Mouse (Mus musculus): Measurements from ENCODE around the gene Fam166b. TPM values are rescaled to one million over a fixed set of nuclear protein-coding genes. Genes with fewer than 3 reads are reported as not detected.

The Fam166b gene
- total and polyA plus RNA-seq, 2 experiments from 2014 or later = 1.6 to 2.8 TPM

GRCm38 (mm10) chr4:43442044-43442443, 13.1 kb upstream of the Fam166b start:
- ATAC-seq (ENCODE audit: low FRiP score) (peak; percentile 96), DNase-seq (ENCODE audit: low spot score) (peak; percentile 100)
- no peaks in the 10 kb centered on the region; the same call in 1 of the 2 replicates for H3K4me1 ChIP-seq (ENCODE audit: insufficient read depth, low read length)
- WGBS = under 1% methylated on average over 33 of the region's 33 CpGs
- H3K27me3 ChIP-seq (ENCODE audit: insufficient read depth, low read length) = no peaks in the 10 kb centered on the region
- peak overlapping the region; percentile 88 for H3K27ac ChIP-seq (ENCODE audit: low read depth, low read length)
- H3K4me3 ChIP-seq (ENCODE audit: low read depth, low read length) = peak overlapping the region; percentile 97
- peak overlapping the region; percentile 91 for H3K4me2 ChIP-seq (ENCODE audit: low read depth, low read length, poor library complexity, severe bottlenecking)
- H3K9me3 ChIP-seq (ENCODE audit: low read length) = no peaks in the 10 kb centered on the region
- peaks cover 24% of the 10 kb centered on the region for H3K36me3 ChIP-seq (ENCODE audit: insufficient read depth, low read length)
- H3K9ac ChIP-seq (replicated peaks; ENCODE audit: low read length, poor library complexity, severe bottlenecking) = peak overlapping the region; percentile 97
- TF ChIP-seq CTCF (IDR thresholded peaks at IDR 0.05) = peak; percentile 98

DNA sequence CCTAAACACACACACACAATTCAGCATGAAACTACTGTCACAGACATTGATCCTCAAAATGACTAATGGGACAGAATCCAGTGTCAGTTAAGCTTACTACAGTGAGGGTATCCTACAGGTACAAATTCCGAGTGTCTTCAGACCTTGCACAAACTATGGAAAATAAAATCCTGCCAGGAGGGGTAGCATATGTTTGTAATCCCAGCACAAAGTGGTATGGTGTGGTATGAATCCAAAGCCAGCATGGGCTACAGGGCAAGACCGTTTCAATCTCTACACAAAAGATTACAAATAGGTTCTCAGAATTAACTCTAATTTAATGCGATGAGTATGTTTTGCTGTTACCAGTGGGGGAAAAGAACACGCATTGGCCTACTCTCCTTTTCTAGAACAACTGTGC, 12.7 kb upstream of the Fam166b start, which contains the start of gene Tesk1:
Gene Tesk1 (plus strand): TSS at position 301 of the 400 bp plus-strand sequence.
- 25% methylated on average over 4 of the region's 4 CpGs for WGBS
- H3K27ac ChIP-seq (ENCODE audit: low read depth, low read length) = peak within 1 kb of the TSS; percentile 88
- ATAC-seq (ENCODE audit: low FRiP score) (peak; percentile 6; the same call in 1 of the 2 replicates), DNase-seq (ENCODE audit: low spot score) (no peak)
- H3K4me3 ChIP-seq (ENCODE audit: low read depth, low read length) = peak within 1 kb of the TSS; percentile 97
- H3K36me3 ChIP-seq (ENCODE audit: insufficient read depth, low read length) = peaks cover 20% of the 10 kb centered on the region
- peak within 1 kb of the TSS; percentile 97 for H3K9ac ChIP-seq (replicated peaks; ENCODE audit: low read length, poor library complexity, severe bottlenecking)
- H3K4me2 ChIP-seq (ENCODE audit: low read depth, low read length, poor library complexity, severe bottlenecking) = peak within 1 kb of the TSS; percentile 91
- H3K9me3 ChIP-seq (ENCODE audit: low read length) = no peaks in the 10 kb centered on the region
- no peaks in the 10 kb centered on the region; the same call in 1 of the 2 replicates for H3K4me1 ChIP-seq (ENCODE audit: insufficient read depth, low read length)
- H3K27me3 ChIP-seq (ENCODE audit: insufficient read depth, low read length) = no peaks in the 10 kb centered on the region
- TF ChIP-seq CTCF (IDR thresholded peaks at IDR 0.05) = no peak

DNA sequence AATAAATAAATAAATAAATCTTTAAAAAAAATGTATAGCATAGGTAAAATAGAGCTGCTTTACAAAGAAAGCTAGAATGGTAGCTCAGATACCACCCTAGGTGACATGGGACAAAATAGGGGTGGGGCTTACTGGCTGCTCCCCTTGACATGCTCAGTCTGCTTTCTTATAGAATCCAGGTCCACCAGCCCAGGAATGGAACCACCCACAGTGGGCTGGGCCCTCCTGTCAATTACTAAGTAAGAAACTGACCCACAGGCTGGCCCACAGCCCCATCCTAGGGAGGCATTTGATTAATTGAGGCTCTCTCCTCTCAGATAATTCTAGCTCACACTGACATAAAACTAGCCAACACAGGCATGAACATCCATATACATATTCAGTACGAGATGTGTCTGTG, 3.9 kb upstream of the Fam166b start:
- WGBS = 81% methylated on average over 1 of the region's 1 CpGs
- H3K4me3 ChIP-seq (ENCODE audit: low read depth, low read length) = no peak overlapping the region
- H3K27me3 ChIP-seq (ENCODE audit: insufficient read depth, low read length) = no peaks in the 10 kb centered on the region
- H3K9me3 ChIP-seq (ENCODE audit: low read length) = no peaks in the 10 kb centered on the region
- H3K4me1 ChIP-seq (ENCODE audit: insufficient read depth, low read length) = no peaks in the 10 kb centered on the region
- no peak for DNase-seq (ENCODE audit: low spot score)
- no peak for ATAC-seq (ENCODE audit: low FRiP score)
- no peak overlapping the region for H3K27ac ChIP-seq (ENCODE audit: low read depth, low read length)
- no peak for TF ChIP-seq CTCF (IDR thresholded peaks at IDR 0.05)
- H3K36me3 ChIP-seq (ENCODE audit: insufficient read depth, low read length) = no peaks in the 10 kb centered on the region
- no peak overlapping the region for H3K9ac ChIP-seq (replicated peaks; ENCODE audit: low read length, poor library complexity, severe bottlenecking)
- no peak overlapping the region for H3K4me2 ChIP-seq (ENCODE audit: low read depth, low read length, poor library complexity, severe bottlenecking)

- TF ChIP-seq CTCF (IDR thresholded peaks at IDR 0.05) = peak; percentile 97
- WGBS = 2% methylated on average over 4 of the region's 4 CpGs
- no peak overlapping the region for H3K9ac ChIP-seq (replicated peaks; ENCODE audit: low read length, poor library complexity, severe bottlenecking)
- no peak overlapping the region for H3K4me2 ChIP-seq (ENCODE audit: low read depth, low read length, poor library complexity, severe bottlenecking)
- ATAC-seq (ENCODE audit: low FRiP score) (no peak), DNase-seq (ENCODE audit: low spot score) (peak; percentile 94)
- no peaks in the 10 kb centered on the region for H3K4me1 ChIP-seq (ENCODE audit: insufficient read depth, low read length)
- H3K27ac ChIP-seq (ENCODE audit: low read depth, low read length) = peak overlapping the region; percentile 51; the same call in 1 of the 2 replicates
- no peaks in the 10 kb centered on the region for H3K9me3 ChIP-seq (ENCODE audit: low read length)
- no peak overlapping the region for H3K4me3 ChIP-seq (ENCODE audit: low read depth, low read length)
- H3K27me3 ChIP-seq (ENCODE audit: insufficient read depth, low read length) = no peaks in the 10 kb centered on the region
- H3K36me3 ChIP-seq (ENCODE audit: insufficient read depth, low read length) = peaks cover 7% of the 10 kb centered on the region
These were observed 2.8 kb upstream of the Fam166b start for GRCm38 (mm10) chr4:43431690-43432089.

DNA sequence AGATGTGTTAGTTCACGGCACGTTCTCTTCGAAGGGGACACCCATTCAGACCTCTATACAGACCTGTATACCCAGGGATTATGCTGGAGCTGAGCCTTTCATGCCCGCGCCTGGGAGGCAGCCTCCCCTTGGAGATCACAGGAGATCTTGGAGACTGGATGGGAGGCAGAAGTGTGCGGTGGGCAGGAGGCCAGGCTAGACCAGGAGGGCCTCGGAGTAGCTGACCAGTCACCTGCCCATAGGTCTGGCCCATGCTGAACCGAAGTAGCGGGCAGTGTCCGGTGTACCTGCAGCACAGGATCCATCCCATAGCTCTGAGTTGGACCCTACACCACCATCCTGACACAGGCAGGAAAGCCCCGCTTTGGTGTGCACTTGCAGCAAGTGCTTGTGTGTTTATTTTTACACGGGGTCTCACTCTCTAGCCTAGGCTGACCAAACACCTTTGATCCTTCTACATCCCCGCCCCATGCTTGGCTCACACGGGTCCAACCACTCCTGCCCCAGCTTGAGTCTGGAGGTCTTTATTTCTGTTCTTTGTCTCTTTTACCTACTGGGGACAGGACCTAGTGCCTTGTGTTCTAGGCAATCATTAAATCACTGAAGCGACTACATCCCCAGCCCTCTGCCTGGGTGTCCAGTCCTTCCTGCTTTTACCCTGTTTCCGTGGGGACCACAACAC, 613 bp downstream of the Fam166b start:
- WGBS = 27% methylated on average over 16 of the region's 16 CpGs
- Histone ChIP-seq H3K9ac (replicated peaks; ENCODE audit: low read length, poor library complexity, severe bottlenecking) (peak overlapping the region; percentile 39; the same call in 1 of the 2 replicates), H3K27ac (ENCODE audit: low read depth, low read length) (0 out of 2 replicates have a peak overlapping the region, but pooled peaks have one; percentile 26), H3K4me2 (ENCODE audit: low read depth, low read length, poor library complexity, severe bottlenecking) (no peak overlapping the region; the same call in 1 of the 2 replicates), H3K4me1 (ENCODE audit: insufficient read depth, low read length) (no peaks in the 10 kb centered on the region), H3K27me3 (ENCODE audit: insufficient read depth, low read length) (no peaks in the 10 kb centered on the region), H3K9me3 (ENCODE audit: low read length) (no peaks in the 10 kb centered on the region), H3K4me3 (ENCODE audit: low read depth, low read length) (no peak overlapping the region), H3K36me3 (ENCODE audit: insufficient read depth, low read length) (peaks cover 40% of the 10 kb centered on the region)
- TF ChIP-seq CTCF (IDR thresholded peaks at IDR 0.05) = no peak
- ATAC-seq (ENCODE audit: low FRiP score) (no peak), DNase-seq (ENCODE audit: low spot score) (no peak)

DNA sequence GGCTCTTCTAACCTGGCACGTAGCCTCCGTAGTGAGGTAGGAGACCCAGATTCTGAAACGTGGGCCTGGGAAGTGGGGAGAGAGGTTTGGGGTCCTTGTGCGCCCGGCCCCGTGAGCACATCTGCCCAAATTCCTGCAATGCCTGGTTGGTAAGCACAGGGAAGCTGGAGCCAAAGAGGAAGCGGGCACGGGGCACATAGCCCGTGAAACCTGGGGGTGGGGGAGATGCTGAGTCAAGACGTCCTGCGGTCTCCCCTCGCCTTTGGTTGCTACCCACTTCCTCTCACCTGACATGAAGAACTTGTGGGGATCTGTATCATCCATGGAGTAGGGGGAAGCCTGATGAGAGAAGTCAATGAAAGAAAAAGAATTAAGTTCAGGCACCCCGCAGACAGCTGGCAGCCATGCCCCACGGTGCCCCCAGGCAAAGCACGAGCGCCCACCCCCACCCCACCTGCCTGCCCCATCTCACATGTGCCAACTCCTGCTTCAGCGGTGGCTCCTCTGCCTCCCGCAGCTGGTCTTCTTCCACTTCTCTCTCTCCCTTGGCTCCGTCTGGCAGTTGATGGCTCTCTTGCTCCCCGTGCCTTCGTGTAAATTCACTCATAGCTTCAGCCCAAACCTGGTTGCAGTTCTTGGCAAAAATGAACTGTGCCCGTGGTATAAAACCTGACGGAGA, 1.3 kb downstream of the Fam166b start:
- Histone ChIP-seq H3K36me3 (ENCODE audit: insufficient read depth, low read length) (peaks cover 47% of the 10 kb centered on the region), H3K9me3 (ENCODE audit: low read length) (no peaks in the 10 kb centered on the region), H3K27ac (ENCODE audit: low read depth, low read length) (0 out of 2 replicates have a peak overlapping the region, but pooled peaks have one; percentile 26), H3K27me3 (ENCODE audit: insufficient read depth, low read length) (no peaks in the 10 kb centered on the region), H3K4me2 (ENCODE audit: low read depth, low read length, poor library complexity, severe bottlenecking) (no peak overlapping the region; the same call in 1 of the 2 replicates), H3K4me3 (ENCODE audit: low read depth, low read length) (no peak overlapping the region), H3K9ac (replicated peaks; ENCODE audit: low read length, poor library complexity, severe bottlenecking) (no peak overlapping the region), H3K4me1 (ENCODE audit: insufficient read depth, low read length) (no peaks in the 10 kb centered on the region)
- ATAC-seq (ENCODE audit: low FRiP score) (no peak), DNase-seq (ENCODE audit: low spot score) (no peak)
- TF ChIP-seq CTCF (IDR thresholded peaks at IDR 0.05) = no peak
- 30% methylated on average over 23 of the region's 23 CpGs for WGBS
